Mouse (Mus musculus): ENCODE results near the gene Fank1.

DNA sequence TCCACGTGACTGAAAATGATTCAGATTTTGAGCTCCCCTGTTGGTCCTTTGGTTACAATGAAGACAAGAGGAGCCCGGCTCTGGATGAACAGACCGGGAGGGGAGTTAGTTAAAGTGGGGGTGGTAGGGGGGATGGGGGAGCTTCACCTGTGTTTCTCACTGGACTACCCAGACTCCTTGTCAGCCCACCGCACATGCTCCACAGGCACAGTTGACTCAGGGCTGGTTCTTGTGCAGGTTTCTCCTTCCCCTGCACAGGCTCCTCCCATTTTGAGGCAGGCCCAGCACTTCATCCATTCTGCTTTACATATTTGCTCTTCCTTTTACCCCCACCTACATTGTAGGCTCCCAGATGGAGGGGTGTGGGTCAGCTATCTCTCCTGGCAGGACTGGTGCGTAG, 86.1 kb downstream of the Fank1 start:
- TF ChIP-seq CTCF (IDR thresholded peaks at IDR 0.05; ENCODE audit: control insufficient read depth, insufficient read depth, low read length) (no peak), POLR2A (IDR thresholded peaks at IDR 0.05; ENCODE audit: borderline replicate concordance, control insufficient read depth, low read depth, low read length) (no peak)

Measured in bone marrow, adult 2 months (tissue).